Mouse (Mus musculus) liver, embryonic 13.5 days (tissue): ENCODE measurements around the gene AC124108.1. TPM values are rescaled to one million over a fixed set of nuclear protein-coding genes. Genes with fewer than 3 reads are reported as not detected.
A peak's percentile ranks its signal among the peaks of the same experiment; 100 is the strongest.

ENCODE experiments used
- ATAC-seq: fragments of 200-750 bp; cut with Nextera tagmentation; 2 replicates; pipeline ENCODE4 v1.8.0; 2017; ENCODE audit warnings: low read depth, mild to moderate bottlenecking, moderate number of reproducible peaks, moderate library complexity
- DNase-seq: peaks from one replicate; pipeline ENCODE4 v3.0.0; 2022
- H3K27ac ChIP-seq: fragments of 300-500 bp; sonication (generic); 2 replicates; pipeline ENCODE4 v1.5.1; 2015; ENCODE audit warnings: moderate library complexity, mild to moderate bottlenecking, inconsistent platforms
- H3K27me3 ChIP-seq: fragments of 300-500 bp; sonication (generic); 2 replicates; pipeline ENCODE4 v1.6.1; 2015; ENCODE audit warnings: mild to moderate bottlenecking, inconsistent platforms
- H3K36me3 ChIP-seq: fragments of 300-500 bp; sonication (generic); 2 replicates; pipeline ENCODE4 v1.6.1; 2015; ENCODE audit warnings: mild to moderate bottlenecking, inconsistent platforms
- H3K4me1 ChIP-seq: fragments of 300-500 bp; sonication (generic); replicated peaks from 2 replicates; pipeline ENCODE4 v1.6.1; 2015; ENCODE audit warnings: inconsistent platforms
- H3K4me2 ChIP-seq: fragments of 300-500 bp; sonication (generic); 2 replicates; pipeline ENCODE4 v1.6.1; 2015; ENCODE audit warnings: inconsistent platforms, mild to moderate bottlenecking, moderate library complexity
- H3K4me3 ChIP-seq: fragments of 300-500 bp; sonication (generic); replicated peaks from 2 replicates; pipeline ENCODE4 v1.5.1; 2015; ENCODE audit warnings: mild to moderate bottlenecking, inconsistent platforms
- H3K9ac ChIP-seq: fragments of 300-500 bp; sonication (generic); 2 replicates; pipeline ENCODE4 v1.6.1; 2015; ENCODE audit warnings: mild to moderate bottlenecking, inconsistent platforms
- H3K9me3 ChIP-seq: fragments of 300-500 bp; sonication (generic); replicated peaks from 2 replicates; pipeline ENCODE4 v1.6.1; 2016; ENCODE audit warnings: inconsistent platforms
- WGBS: fragments of 180-500 bp; shearing (Covaris S2); methylation state at CpG from one replicate; pipeline ENCODE4 v1.1.7; 2015; ENCODE audit not compliant: insufficient replicate concordance; 5-methylcytosine and 5-hydroxymethylcytosine counted together
- polyA plus RNA-seq: library from polyadenylated mRNA; unstranded; fragments of >200 nt; fragmentation: Nextera tagmentation; extraction: Ambion mirVana; gene quantifications from 2 replicates; pipeline ENCODE4 v1.2.1, GENCODE M21; 2015

The AC124108.1 gene
- polyA plus RNA-seq, 1 experiment from 2014 or later: not detected

DNA sequence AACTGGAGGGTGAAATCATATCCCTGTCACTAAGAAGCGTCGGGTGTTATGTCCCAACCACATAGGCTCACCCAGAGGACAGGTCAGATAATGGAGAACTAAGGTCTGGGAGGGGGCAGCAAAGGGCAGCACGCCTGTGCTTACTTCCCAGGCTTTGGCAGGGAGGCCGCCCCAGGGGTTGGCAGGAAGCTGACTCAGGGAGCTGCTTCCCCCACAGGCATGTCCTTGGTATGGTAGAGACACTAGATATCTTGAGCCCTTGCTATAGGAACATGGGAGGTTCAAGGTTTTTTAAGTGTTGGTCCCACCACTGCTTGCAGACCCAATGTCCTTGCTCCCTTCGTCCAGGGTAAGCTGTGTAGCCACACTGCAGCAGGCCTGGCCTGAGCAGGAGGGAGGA, 14.7 kb downstream of the AC124108.1 start:
- no peaks in the 10 kb centered on the region for H3K36me3 ChIP-seq
- H3K27ac ChIP-seq: no peak overlapping the region
- H3K4me2 ChIP-seq: no peak overlapping the region
- WGBS: 10% methylated on average over 5 of the region's 5 CpGs
- DNase-seq (no peak), ATAC-seq (no peak)
- H3K9ac ChIP-seq: no peak overlapping the region
- H3K9me3 ChIP-seq: no peaks in the 10 kb centered on the region
- no peak overlapping the region for H3K4me3 ChIP-seq
- H3K4me1 ChIP-seq: no peaks in the 10 kb centered on the region
- H3K27me3 ChIP-seq: peaks cover 81% of the 10 kb centered on the region

GRCm38 (mm10) chr1:132206828-132207227, 15.6 kb downstream of the AC124108.1 start:
- H3K4me2 ChIP-seq: no peak overlapping the region
- no peak overlapping the region for H3K27ac ChIP-seq
- H3K4me3 ChIP-seq: no peak overlapping the region
- ATAC-seq (no peak), DNase-seq (no peak)
- 47% methylated on average over 3 of the region's 3 CpGs for WGBS
- no peak overlapping the region for H3K9ac ChIP-seq
- H3K27me3 ChIP-seq: peaks cover 81% of the 10 kb centered on the region
- 0 out of 2 replicates have a peak, but pooled peaks cover under 1% of the 10 kb centered on the region for H3K4me1 ChIP-seq
- H3K36me3 ChIP-seq: no peaks in the 10 kb centered on the region
- H3K9me3 ChIP-seq: no peaks in the 10 kb centered on the region

- DNase-seq: no peak
- Histone ChIP-seq H3K4me2 (no peak overlapping the region), H3K9me3 (no peaks in the 10 kb centered on the region), H3K4me3 (no peak overlapping the region), H3K27me3 (peaks cover 83% of the 10 kb centered on the region), H3K4me1 (0 out of 2 replicates have a peak, but pooled peaks cover 7% of the 10 kb centered on the region), H3K9ac (no peak overlapping the region), H3K27ac (no peak overlapping the region), H3K36me3 (no peaks in the 10 kb centered on the region)
- 20% methylated on average over 4 of the region's 4 CpGs for WGBS
- no peak for ATAC-seq
Measured at GRCm38 (mm10) chr1:132208154-132208553, 16.9 kb downstream of the AC124108.1 start.

DNA sequence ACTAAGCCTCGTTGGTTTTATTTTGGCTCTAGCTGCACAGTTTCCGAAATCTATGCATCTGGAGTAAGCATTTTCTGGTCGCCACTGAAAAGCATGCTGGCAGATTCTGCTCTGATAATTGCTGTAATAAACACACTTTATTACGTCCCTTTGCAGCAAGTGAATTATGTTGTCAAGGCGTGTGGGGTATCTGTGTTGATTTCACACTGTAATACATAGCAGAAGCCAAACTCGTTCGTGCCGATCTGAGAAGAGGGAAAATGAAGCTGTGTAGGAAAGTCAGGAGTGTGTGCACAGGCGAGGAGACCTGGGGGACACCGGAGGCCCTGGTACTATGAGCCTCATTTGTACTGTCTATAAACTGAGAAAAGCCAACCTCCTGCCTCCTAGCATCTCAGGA, 18.1 kb downstream of the AC124108.1 start:
- H3K9me3 ChIP-seq: no peaks in the 10 kb centered on the region
- WGBS: 61% methylated on average over 10 of the region's 10 CpGs
- 0 out of 2 replicates have a peak, but pooled peaks cover 7% of the 10 kb centered on the region for H3K4me1 ChIP-seq
- no peak for DNase-seq
- H3K4me2 ChIP-seq: no peak overlapping the region
- H3K4me3 ChIP-seq: no peak overlapping the region
- H3K9ac ChIP-seq: no peak overlapping the region
- peaks cover 77% of the 10 kb centered on the region for H3K27me3 ChIP-seq
- ATAC-seq: no peak
- no peak overlapping the region for H3K27ac ChIP-seq
- H3K36me3 ChIP-seq: no peaks in the 10 kb centered on the region

DNA sequence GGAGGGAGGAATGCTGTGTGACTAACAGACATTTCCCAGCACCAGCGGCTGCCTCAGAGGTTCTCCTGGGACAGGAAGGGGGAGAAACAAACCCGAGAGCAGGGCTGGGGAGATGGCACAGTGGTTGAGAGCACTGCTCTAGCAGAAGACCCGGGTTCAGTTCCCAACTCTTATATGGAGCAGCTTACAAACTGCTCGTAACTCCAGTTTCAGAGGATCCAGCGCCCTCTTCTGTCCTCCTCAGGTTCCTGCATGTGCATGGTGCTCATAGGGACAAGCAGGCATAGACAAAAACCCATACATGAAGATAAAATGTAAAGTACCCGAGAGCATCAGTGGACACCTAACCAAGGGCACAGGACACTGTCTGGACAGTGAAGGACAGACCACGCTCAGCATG, 19.7 kb downstream of the AC124108.1 start:
- Histone ChIP-seq H3K4me2 (no peak overlapping the region), H3K36me3 (no peaks in the 10 kb centered on the region), H3K9ac (no peak overlapping the region), H3K4me1 (0 out of 2 replicates have a peak, but pooled peaks cover 7% of the 10 kb centered on the region), H3K4me3 (no peak overlapping the region), H3K27me3 (peaks cover 68% of the 10 kb centered on the region), H3K9me3 (no peaks in the 10 kb centered on the region), H3K27ac (no peak overlapping the region)
- peak; percentile 15 for DNase-seq
- 8% methylated on average over 7 of the region's 7 CpGs for WGBS
- no peak for ATAC-seq

GRCm38 (mm10) chr1:132211672-132212071, 20.4 kb downstream of the AC124108.1 start:
- peak overlapping the region; percentile 56 for H3K4me2 ChIP-seq

DNA sequence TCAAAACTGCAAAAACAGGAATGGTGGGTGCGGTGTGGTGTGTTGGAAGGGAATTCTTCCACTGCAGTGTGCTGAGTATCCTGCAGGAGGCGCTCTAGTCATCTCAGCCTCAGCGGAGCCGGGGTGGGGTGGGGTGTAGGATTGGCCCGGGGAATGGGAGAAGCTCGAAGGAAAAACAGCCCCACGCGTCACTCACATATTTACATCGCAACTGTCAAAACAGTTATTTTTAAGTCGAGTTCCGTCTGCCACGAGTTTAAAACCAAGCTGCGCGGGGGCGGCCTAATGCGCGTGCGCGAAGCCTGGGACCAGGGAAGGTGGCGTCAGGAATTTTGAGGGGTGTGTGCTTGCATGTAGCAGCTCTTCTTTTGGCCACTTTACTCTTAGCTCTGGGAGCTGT, 21.0 kb downstream of the AC124108.1 start:
- Histone ChIP-seq H3K9me3 (no peaks in the 10 kb centered on the region), H3K36me3 (no peaks in the 10 kb centered on the region), H3K27me3 (peaks cover 60% of the 10 kb centered on the region), H3K9ac (peak overlapping the region; percentile 39; the same call in 1 of the 2 replicates), H3K4me1 (0 out of 2 replicates have a peak, but pooled peaks cover 7% of the 10 kb centered on the region), H3K4me3 (peak overlapping the region; percentile 32), H3K27ac (no peak overlapping the region), H3K4me2 (peak overlapping the region; percentile 56)
- ATAC-seq: no peak
- DNase-seq: no peak
- 9% methylated on average over 20 of the region's 20 CpGs for WGBS

More at GRCm38 (mm10) chr1:132211672-132212071, 20.4 kb downstream of the AC124108.1 start:
- ATAC-seq (no peak), DNase-seq (no peak)
- H3K27me3 ChIP-seq: peaks cover 65% of the 10 kb centered on the region
- no peak overlapping the region for H3K9ac ChIP-seq
- no peaks in the 10 kb centered on the region for H3K9me3 ChIP-seq
- WGBS: 32% methylated on average over 12 of the region's 12 CpGs
- H3K4me1 ChIP-seq: 0 out of 2 replicates have a peak, but pooled peaks cover 7% of the 10 kb centered on the region
- no peak overlapping the region for H3K27ac ChIP-seq
- H3K4me3 ChIP-seq: no peak overlapping the region
- H3K36me3 ChIP-seq: no peaks in the 10 kb centered on the region

DNA sequence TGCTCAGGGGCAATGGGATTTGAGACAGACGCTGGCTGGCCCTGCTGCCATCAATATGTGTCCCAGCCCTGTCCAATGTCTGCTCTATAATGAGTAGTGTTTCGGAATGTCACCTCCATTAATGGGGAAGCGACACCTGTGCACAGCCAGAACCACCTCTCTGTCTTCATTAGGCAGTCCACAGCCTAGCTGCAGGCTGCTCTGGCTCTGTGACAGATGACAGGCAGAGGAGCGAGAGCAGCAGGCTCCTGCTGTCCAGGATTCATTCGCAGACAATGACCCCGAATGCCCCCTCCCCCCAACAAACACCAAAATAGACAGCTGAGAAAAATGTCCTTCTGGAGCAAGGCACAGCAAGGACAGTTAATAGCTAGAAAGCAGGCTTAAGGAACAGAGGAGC, 21.8 kb downstream of the AC124108.1 start:
- Histone ChIP-seq H3K27ac (no peak overlapping the region), H3K4me3 (no peak overlapping the region), H3K4me1 (0 out of 2 replicates have a peak, but pooled peaks cover 7% of the 10 kb centered on the region), H3K27me3 (peaks cover 51% of the 10 kb centered on the region), H3K4me2 (no peak overlapping the region), H3K9me3 (no peaks in the 10 kb centered on the region), H3K9ac (no peak overlapping the region), H3K36me3 (no peaks in the 10 kb centered on the region)
- 41% methylated on average over 6 of the region's 6 CpGs for WGBS
- DNase-seq: no peak
- no peak for ATAC-seq

- ATAC-seq (no peak), DNase-seq (no peak)
- H3K4me1 ChIP-seq: 0 out of 2 replicates have a peak, but pooled peaks cover 7% of the 10 kb centered on the region
- H3K27me3 ChIP-seq: peaks cover 34% of the 10 kb centered on the region
- no peak overlapping the region for H3K4me3 ChIP-seq
- no peak overlapping the region for H3K9ac ChIP-seq
- WGBS: 53% methylated on average over 3 of the region's 3 CpGs
- no peaks in the 10 kb centered on the region for H3K9me3 ChIP-seq
- H3K27ac ChIP-seq: no peak overlapping the region
- H3K36me3 ChIP-seq: no peaks in the 10 kb centered on the region
- no peak overlapping the region for H3K4me2 ChIP-seq
Measured at GRCm38 (mm10) chr1:132216276-132216675, 25.0 kb downstream of the AC124108.1 start.

DNA sequence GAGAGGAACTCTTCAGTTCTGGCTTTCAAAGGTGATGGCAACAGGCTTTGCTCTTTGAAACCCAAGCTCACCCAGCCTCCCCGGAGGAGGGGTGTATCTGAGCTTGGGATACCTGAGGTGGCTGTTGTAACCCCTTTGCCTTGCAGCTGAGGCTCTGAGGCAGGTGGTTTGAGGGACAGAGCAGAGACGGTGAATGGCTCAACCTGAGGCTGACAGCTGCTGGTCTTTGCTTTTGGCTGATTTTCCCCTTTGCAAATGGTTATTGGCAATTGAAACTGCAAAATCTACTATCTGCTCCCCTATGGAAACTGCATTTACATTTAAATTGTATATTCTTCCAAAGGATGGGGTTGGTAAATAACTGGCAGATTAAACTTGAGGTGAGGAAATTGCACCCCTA, 30.4 kb downstream of the AC124108.1 start:
- Histone ChIP-seq H3K4me1 (no peaks in the 10 kb centered on the region), H3K9me3 (no peaks in the 10 kb centered on the region), H3K27me3 (peaks cover 23% of the 10 kb centered on the region), H3K4me2 (no peak overlapping the region), H3K4me3 (no peak overlapping the region), H3K9ac (no peak overlapping the region), H3K27ac (no peak overlapping the region), H3K36me3 (no peaks in the 10 kb centered on the region)
- DNase-seq (no peak), ATAC-seq (no peak)
- WGBS: 26% methylated on average over 2 of the region's 2 CpGs

- Histone ChIP-seq H3K4me2 (no peak overlapping the region), H3K27ac (no peak overlapping the region), H3K4me1 (no peaks in the 10 kb centered on the region), H3K27me3 (peaks cover 23% of the 10 kb centered on the region), H3K9ac (no peak overlapping the region), H3K9me3 (no peaks in the 10 kb centered on the region), H3K36me3 (no peaks in the 10 kb centered on the region), H3K4me3 (no peak overlapping the region)
- DNase-seq: no peak
- no peak for ATAC-seq
- WGBS: 34% methylated on average over 6 of the region's 6 CpGs
Measured at GRCm38 (mm10) chr1:132222166-132222565, 30.9 kb downstream of the AC124108.1 start.

DNA sequence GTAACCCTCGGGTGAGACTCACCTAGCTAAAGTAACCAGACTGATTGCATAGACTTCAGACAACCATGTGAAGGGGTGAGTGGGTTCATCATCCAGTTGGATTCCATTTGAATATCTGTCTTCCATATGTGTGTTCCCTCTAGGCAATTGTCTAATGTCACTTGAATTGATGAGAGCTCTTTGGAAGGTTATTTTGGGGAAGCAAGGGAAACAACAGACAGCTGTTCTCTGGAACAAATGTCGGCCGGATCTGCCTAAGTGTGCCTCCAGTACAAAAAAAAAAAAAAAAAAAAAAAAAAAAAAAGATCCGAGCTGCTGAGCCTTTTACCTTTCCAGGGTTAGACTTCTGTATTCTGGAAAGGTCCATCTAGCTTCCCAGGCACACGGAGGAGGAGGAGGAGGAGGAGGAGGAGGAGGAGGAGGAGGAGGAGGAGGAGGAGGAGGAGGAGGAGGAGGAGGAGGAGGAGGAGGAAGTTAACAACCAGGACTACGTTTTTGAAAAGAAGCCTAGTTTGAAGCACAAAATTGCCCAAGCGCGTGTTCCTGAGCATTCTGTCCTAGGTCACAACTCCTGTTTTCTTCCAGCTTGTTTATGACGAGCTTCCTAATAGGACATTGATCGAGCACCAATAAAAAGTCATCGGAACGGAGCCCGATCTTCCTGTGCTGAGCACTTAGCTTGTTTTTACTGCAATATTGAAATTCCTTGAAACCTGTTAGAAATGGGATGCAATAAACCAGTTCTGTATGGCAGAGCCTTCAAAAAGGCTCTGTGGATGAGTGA, 35.2 kb downstream of the AC124108.1 start:
- H3K27me3 ChIP-seq: peaks cover 12% of the 10 kb centered on the region
- H3K4me1 ChIP-seq: no peaks in the 10 kb centered on the region
- H3K27ac ChIP-seq: no peak overlapping the region
- ATAC-seq (no peak), DNase-seq (no peak)
- H3K9ac ChIP-seq: no peak overlapping the region
- no peak overlapping the region for H3K4me2 ChIP-seq
- H3K36me3 ChIP-seq: no peaks in the 10 kb centered on the region
- WGBS: 69% methylated on average over 13 of the region's 13 CpGs
- no peak overlapping the region for H3K4me3 ChIP-seq
- no peaks in the 10 kb centered on the region for H3K9me3 ChIP-seq
